Mouse (Mus musculus) erythroblast, embryonic 14.5 days (primary cell): ENCODE data around the gene Selplg.

Experiments
- GATA1 ChIP-seq: IDR thresholded peaks from 2 replicates; pipeline ENCODE4 v1.6.1; 2012; ENCODE audit warnings: low read length, inconsistent platforms, mixed read lengths
- TAL1 ChIP-seq: IDR thresholded peaks from 3 replicates; pipeline ENCODE4 v1.6.1; 2012; ENCODE audit warnings: low read length, inconsistent platforms, mixed read lengths

GRCm38 (mm10) chr5:113858550-113858949 lies 26.1 kb upstream of the Selplg start:
- TF ChIP-seq TAL1 (no peak), GATA1 (no peak)
